Mouse (Mus musculus): ENCODE data around the gene Slc22a15.

Gene Slc22a15

DNA sequence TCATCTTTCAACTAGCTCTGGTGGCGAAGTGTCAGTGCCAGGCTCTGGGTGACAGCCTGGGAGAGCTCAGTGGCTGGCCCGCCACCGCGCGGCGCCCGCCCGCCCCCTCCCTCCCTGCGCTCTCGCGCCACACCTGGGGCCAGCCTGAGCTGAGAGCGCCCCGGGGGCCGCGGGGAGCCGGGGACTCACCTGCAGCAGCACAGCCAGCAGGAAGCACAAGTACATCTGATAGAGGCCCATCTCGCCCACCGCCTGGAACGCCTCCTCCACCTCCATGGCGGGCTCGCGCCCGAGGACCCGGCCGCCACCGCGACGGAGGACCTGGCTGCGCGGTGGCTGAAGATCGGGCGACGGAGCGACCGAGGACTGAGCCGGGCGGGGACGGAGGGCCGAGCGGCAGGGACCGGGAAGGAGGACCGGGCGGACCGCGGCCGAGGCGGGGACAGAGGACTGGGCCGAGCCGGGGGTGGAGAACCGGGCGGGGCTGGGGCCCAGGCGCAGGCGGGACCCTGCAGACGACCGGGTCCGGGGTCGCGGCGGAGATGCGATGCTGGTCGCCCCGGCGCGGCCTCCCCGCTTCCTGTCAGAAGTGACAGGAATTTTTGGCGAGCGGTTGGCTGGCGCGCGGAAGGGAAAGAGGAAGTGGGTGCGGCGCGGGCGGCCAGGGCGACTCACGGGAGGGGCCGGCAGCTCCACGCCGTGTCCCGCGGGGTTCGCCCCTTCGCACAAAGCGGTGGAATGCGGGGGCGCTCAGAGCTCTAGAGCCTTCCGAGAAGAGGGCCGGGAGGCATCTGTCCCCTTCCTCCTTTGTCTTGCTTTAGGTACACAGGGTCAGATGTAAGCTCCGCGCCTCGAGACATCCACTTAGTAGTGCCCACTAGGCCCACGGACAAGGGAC, at the start of gene Slc22a15:
TSS of gene Slc22a15 (minus strand) at position 611 of the 898 bp plus-strand sequence.
- TF ChIP-seq GATA4 (IDR thresholded peaks at IDR 0.05; ENCODE audit: insufficient replicate concordance, low read length), result no peak

DNA sequence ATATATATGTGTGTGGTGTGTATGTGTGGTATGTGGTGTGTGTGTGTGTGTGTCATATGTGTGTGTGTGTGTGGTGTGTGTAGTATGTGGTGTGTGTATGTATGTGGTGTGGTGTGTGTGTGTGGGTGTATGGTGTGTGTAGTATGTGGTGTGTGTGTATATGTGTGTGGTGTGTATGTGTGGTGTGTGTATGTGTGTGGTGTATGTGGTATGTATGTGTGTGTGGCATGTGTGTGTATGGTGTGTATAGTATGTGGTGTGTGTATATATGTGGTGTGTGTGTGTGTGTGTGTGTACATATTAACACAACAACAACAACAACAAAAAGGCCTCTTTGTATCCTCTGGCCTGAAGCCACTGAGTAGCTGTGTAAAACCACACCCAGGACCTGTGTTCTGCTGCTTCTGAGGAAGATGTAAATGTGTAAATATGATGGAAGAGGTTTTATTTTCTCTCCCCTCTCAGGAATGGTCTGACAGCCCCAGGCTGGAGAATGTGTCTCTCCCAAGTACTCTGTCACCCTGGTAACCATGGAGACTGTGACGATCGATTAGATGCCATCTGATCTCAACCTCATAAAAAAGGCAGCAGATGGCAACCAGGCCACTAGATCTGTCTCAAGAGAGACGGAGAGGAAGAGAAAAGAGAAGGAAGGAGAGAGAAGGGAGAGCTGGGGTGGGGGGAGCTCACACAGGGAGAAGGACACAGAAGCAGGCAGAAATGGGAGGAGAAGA, 42.7 kb upstream of the Slc22a15 start:
- no peak for TF ChIP-seq GATA4 (IDR thresholded peaks at IDR 0.05; ENCODE audit: insufficient replicate concordance, low read length)

DNA sequence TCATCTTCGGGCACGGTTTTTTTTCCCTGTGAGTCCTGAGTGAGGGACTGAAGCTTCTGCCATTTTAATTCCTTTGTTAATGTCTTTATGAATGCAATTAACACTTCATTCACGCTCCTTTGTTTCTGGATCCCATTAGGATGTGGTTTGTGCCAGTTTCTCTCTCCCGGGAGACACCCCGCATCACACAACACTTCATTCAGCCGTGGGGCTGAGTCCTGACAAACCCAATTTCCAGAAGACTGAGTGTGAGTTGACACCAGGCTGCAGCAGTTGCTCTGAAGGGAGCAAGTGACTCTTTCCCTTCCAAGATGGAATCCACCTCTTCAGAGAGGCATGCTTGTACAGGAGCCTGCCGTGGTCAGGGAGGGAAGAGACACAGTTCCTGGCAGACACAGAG, 40.1 kb upstream of the Slc22a15 start:
- no peak for TF ChIP-seq GATA4 (IDR thresholded peaks at IDR 0.05; ENCODE audit: insufficient replicate concordance, low read length)

DNA sequence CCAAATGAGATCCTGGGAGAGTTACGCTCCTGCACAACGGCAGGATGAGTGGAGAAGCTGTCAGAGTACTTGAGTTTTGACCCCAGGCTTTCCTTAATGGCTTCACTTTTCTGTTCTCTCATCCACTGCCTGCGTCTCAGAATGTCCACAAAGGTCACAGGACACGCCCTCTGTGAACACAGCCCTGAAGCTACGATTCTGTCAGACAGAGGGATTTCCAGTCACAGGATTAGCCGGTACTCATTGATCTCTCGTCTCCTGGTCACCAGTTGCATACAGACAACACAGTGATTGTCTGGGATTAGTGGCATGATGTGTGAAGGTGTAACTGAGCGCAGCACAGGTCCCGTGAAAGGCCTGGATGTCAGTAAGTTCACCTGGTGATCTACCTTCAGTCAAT, 39.2 kb upstream of the Slc22a15 start:
- no peak for TF ChIP-seq GATA4 (IDR thresholded peaks at IDR 0.05; ENCODE audit: insufficient replicate concordance, low read length)

DNA sequence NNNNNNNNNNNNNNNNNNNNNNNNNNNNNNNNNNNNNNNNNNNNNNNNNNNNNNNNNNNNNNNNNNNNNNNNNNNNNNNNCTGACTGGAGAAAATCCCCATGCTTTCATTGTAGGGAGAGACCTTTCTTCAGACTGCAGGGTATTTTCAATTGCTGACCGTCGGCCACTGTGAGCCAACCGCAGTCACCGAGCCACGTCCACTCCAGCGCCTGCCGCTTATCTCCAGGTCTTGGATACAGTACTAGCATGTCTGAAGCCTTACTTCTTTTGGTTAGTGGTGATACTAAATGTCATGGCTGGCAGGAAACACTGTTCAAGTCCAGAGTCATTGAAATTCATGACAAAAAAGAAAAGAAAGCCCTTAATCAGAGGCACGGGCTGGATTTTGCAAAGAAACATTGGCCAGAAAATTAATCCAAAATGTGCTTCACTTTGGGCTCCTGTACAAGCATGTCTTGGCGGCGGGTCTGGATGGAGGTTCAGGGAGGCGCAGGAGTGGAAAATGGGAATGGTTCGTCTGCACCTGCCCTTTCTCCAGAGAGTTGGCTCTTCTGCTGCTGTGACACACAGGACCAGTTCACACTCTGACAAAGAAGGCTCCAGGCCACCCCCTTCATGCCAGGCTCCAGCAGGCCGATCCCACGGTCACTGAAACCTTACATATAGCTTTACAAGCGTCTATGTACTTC, 37.0 kb upstream of the Slc22a15 start:
- TF ChIP-seq GATA4 (IDR thresholded peaks at IDR 0.05; ENCODE audit: insufficient replicate concordance, low read length), result no peak

DNA sequence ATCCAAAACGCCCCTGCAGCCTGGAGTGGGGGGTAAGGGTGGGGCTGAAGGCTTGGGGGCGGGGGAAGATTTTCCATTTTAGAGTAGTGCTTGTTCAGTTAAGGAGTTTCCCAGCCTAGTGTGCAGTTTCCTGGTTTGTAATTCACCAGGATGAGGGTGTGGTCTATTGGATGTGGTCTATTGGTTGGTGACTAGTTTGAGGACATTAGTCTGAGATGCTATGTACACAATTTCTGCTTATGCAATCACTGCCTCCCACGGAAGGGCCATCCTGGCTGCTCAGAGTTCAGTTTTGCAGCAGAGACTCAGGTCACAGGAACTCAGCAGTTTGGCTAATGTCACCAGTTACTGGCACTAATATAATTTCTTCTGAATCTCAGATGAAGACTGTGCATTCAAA, 33.8 kb upstream of the Slc22a15 start:
- TF ChIP-seq GATA4 (IDR thresholded peaks at IDR 0.05; ENCODE audit: insufficient replicate concordance, low read length), result no peak

DNA sequence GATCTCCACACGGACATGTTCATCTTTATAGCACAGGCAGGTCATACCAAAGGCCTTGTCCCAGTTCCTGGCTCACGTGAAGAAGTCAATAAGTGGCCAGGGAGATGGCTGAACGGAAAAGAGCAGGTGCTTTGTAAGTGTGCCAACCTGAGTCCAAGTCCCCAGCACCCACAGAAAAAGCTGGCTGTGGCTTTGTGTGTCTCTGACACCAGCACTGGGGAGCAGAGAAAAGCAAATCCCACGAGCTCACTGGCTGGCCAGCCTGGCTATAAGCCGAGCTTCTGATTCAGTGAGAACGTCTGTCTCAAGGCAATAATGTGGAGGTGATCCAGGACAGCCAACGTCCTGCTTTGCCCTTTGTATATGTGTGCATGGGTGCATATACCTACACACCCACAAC, 29.3 kb upstream of the Slc22a15 start:
- TF ChIP-seq GATA4 (IDR thresholded peaks at IDR 0.05; ENCODE audit: insufficient replicate concordance, low read length), result no peak

DNA sequence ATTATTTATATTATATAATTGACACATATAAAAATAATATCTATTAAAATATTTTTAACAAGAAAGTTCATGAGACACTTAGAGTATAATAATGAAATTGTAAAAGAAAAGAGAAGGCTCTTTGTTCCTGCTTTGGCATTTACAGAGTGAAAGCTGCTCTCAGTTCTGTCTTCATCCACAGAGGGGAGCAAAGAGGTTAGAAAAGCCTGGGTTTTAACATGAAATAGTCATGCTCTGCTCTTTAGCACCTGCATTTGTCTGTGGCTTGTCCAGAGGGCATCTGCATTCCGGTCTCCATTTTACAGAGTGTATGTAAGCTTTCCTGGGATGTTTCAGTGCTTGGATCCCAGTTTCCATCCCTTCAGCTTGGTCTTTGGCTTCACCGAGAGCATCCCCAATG, 28.3 kb upstream of the Slc22a15 start:
- no peak for TF ChIP-seq GATA4 (IDR thresholded peaks at IDR 0.05; ENCODE audit: insufficient replicate concordance, low read length)

DNA sequence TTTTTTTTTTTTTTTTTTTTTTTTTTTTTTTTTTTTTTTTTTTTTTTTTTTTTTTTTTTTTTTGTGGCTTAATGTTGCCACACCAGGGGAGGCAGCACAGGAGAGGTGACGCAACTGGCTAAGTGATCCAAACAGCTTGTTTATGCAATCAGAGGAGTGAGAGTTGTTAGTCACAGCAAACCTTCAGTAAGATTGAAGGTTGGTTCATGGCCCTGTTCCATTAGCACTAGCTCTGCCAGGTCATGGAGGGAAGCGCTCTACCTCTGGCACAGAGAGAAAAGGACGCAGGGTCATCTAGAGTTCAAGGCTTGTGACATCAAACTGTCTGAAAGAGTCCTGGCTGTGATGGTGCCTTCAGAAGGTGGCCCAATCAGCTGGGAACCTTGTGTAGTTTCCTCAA, 24.3 kb upstream of the Slc22a15 start:
- TF ChIP-seq GATA4 (IDR thresholded peaks at IDR 0.05; ENCODE audit: insufficient replicate concordance, low read length), result no peak

DNA sequence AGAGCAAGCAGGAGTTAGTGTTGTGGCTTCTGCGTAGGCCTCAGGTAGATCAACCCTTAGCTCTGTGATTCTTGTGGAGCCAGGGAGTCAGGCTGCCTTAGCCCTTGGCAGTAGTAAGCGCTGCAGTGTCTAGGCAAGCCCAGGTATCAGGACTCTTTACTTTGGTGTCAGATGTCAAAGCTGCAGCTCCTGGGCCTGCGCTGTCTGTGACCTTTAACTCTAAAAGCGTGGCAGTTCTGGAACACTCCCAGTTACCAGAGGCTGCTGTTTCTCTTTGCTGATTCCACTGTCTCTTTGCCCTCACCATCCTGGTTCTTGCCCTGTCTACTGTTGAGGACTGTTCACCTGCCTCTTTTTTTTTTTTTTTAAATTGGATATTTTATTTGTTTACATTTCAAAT, 23.0 kb upstream of the Slc22a15 start:
- no peak for TF ChIP-seq GATA4 (IDR thresholded peaks at IDR 0.05; ENCODE audit: insufficient replicate concordance, low read length)

DNA sequence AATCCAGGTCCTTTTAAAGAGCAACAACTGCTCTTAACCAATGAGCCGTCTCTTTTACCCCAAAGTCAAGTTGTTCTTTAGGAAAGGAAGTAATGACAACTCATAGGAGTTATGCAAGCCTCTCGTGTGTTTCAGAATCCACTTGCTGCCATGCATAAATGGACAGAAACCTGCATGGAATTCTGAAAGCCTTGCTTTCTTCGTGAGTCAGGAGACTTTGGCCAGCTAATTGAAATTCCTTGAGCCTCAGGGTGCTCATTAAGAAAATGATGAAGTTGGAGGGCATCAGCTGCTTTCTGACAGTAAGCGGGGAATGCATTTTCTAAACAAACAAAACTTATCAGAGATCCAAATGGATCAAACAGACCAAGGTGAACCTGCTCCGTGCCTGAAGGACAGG, 21.0 kb upstream of the Slc22a15 start:
- no peak for TF ChIP-seq GATA4 (IDR thresholded peaks at IDR 0.05; ENCODE audit: insufficient replicate concordance, low read length)

DNA sequence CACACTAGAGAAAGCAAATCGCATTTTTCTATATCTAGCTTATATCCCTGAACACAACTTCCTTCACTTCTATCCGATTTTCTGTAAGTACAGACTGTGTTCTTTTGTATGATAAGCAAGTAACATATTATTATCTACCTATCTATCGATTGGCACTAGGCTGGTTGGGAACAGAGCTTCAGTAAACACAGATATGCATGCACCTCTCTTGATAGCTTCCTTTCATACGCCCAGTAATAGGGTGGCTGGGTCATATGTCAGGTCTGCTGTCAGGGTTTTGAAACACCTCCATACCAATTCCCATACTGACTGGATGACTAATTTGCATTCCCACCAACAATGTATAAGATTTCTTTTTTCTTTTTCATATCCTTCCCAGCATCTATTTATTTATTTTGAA, 16.2 kb upstream of the Slc22a15 start:
- TF ChIP-seq GATA4 (IDR thresholded peaks at IDR 0.05; ENCODE audit: insufficient replicate concordance, low read length), result peak; percentile 94

DNA sequence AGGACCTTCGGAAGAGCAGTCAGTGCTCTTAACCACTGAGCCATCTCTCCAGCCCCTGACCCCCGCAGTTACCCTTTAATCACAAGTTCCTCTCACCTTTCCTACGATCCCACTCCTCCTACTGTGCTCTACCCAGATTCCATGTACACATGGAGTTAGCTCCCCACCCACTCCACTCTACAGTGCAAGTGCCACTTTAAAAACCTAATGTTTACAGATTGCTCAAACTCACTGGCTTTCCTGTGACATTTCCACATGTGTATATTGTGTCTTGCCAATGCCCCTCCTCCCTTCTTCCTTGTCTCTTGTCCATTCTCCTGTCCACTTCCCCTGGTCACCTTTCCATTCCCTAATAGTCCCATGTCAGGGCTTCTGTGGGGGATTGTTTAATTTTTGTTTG, 15.6 kb upstream of the Slc22a15 start:
- no peak for TF ChIP-seq GATA4 (IDR thresholded peaks at IDR 0.05; ENCODE audit: insufficient replicate concordance, low read length)

DNA sequence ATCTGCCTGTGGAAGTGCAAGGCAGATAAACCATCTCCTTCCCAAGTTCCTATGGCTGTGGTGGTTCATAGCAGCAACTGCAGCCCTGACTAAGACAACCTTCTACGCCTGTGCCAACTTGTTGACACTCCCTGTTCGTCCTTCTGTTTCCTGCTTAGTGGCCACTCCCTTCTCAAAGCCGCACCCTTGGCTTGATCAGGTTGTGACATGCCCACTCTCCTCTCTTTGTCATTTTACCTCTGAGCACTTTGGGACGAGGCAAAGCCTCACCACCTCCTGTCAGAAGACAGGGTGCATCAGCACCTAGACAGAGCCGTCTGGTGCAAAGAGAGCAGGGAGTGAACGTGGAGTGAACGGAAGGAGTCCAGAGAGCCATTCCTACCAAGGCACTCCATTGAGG, 14.9 kb upstream of the Slc22a15 start:
- TF ChIP-seq GATA4 (IDR thresholded peaks at IDR 0.05; ENCODE audit: insufficient replicate concordance, low read length), result no peak

DNA sequence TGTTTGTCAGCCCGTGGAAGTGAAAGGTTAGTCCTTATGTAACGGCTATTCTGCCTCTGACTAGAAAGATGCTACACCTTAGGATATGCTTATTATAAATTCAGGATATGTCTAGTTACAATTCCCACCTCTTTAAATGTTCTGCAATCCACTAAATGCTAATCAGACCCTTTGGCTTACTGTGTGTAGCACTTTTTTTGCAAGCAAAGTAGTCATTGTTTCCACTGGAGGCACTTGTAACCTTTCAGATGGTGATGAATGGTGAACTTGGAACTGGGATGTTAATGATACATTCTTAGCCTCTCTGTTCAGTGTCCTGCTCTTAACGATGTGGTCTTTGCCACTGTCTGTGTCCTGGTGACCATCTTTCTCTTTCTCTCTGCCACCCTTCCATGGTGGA, 12.1 kb upstream of the Slc22a15 start:
- TF ChIP-seq GATA4 (IDR thresholded peaks at IDR 0.05; ENCODE audit: insufficient replicate concordance, low read length), result no peak

DNA sequence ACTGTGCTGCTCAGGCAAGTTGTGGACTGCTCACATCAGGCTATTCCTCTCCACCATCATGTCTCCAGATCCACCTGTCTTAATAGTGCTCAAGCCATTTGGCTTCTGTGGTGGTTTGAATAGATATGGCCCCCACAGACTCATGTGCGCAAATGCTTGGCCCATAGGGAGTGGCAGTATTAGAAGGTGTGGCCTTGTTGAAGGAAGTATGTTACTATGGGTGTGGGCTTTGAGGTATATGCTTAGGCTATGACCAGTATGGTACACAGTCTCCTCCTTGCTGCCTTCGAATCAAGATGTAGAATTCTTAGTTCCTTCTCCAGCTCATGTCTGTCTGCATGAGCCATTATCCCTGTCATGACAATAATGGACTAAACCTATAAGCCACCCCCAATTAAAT, 9.6 kb upstream of the Slc22a15 start:
- TF ChIP-seq GATA4 (IDR thresholded peaks at IDR 0.05; ENCODE audit: insufficient replicate concordance, low read length), result no peak

Data from liver, adult (tissue).